Mouse (Mus musculus) forebrain, embryonic 14.5 days (tissue): Measurements from ENCODE around the gene Fga. TPM values are rescaled to one million over a fixed set of nuclear protein-coding genes. Genes with fewer than 3 reads are reported as not detected.
A peak's percentile ranks its signal among the peaks of the same experiment; 100 is the strongest.

Experiments
- ATAC-seq: fragments of 200-750 bp; cut with Nextera tagmentation; 2 replicates; pipeline ENCODE4 v1.8.0; 2017; ENCODE audit warnings: mild to moderate bottlenecking, moderate library complexity
- DNase-seq: peaks from one replicate; pipeline ENCODE4 v3.0.0-alpha.2; 2015; ENCODE audit warnings: low spot score
- H3K27ac ChIP-seq: fragments of 300-500 bp; sonication (generic); 2 replicates; pipeline ENCODE4 v1.5.1; 2014; ENCODE audit warnings: low read depth, mild to moderate bottlenecking, control low read depth, low read length, moderate library complexity
- H3K27me3 ChIP-seq: fragments of 300-500 bp; sonication (generic); replicated peaks from 2 replicates; pipeline ENCODE4 v1.6.1; 2014; ENCODE audit warnings: low read length, control low read depth, mixed read lengths; ENCODE audit not compliant: control insufficient read depth, insufficient read depth
- H3K36me3 ChIP-seq: fragments of 300-500 bp; sonication (generic); 2 replicates; pipeline ENCODE4 v1.6.1; 2014; ENCODE audit warnings: low read length, control low read depth; ENCODE audit not compliant: control insufficient read depth, insufficient read depth
- H3K4me1 ChIP-seq: fragments of 300-500 bp; sonication (generic); 2 replicates; pipeline ENCODE4 v1.6.1; 2014; ENCODE audit warnings: antibody characterized with exemption, low read length, control low read depth; ENCODE audit not compliant: control insufficient read depth, insufficient read depth
- H3K4me2 ChIP-seq: fragments of 300-500 bp; sonication (generic); 2 replicates; pipeline ENCODE4 v1.6.1; 2014; ENCODE audit warnings: mild to moderate bottlenecking, control low read depth, low read length
- H3K4me3 ChIP-seq: fragments of 300-500 bp; sonication (generic); 2 replicates; pipeline ENCODE4 v1.5.1; 2014; ENCODE audit warnings: low read depth, low read length, control low read depth
- H3K9ac ChIP-seq: fragments of 300-500 bp; sonication (generic); 2 replicates; pipeline ENCODE4 v1.6.1; 2014; ENCODE audit warnings: mild to moderate bottlenecking, low read length, control low read depth, moderate library complexity
- H3K9me3 ChIP-seq: fragments of 300-500 bp; sonication (generic); replicated peaks from 2 replicates; pipeline ENCODE4 v1.6.1; 2016; ENCODE audit warnings: low read length, control low read depth, mixed read lengths; ENCODE audit not compliant: control insufficient read depth
- whole genome bisulfite sequencing: fragments of 180-500 bp; shearing (Covaris S2); extraction: QIAGEN DNeasy Blood & Tissue Kit; methylation state at CpG from one replicate; pipeline ENCODE4 v1.1.7; 2014; 5-methylcytosine and 5-hydroxymethylcytosine counted together
- polyA plus RNA-seq: library from polyadenylated mRNA; unstranded; fragments of >200 nt; fragmentation: Nextera tagmentation; extraction: Ambion mirVana; gene quantifications from 2 replicates; pipeline ENCODE4 v1.2.1, GENCODE M21; 2014

The Fga gene
- polyA plus RNA-seq, 1 experiment from 2014 or later: not detected

- WGBS: 95% methylated on average over 19 of the region's 19 CpGs
- DNase-seq (no peak), ATAC-seq (no peak)
- Histone ChIP-seq H3K36me3 (no peaks in the 10 kb centered on the region), H3K4me2 (no peak overlapping the region), H3K9ac (no peak overlapping the region), H3K4me1 (no peaks in the 10 kb centered on the region), H3K27me3 (no peaks in the 10 kb centered on the region), H3K9me3 (no peaks in the 10 kb centered on the region), H3K4me3 (no peak overlapping the region), H3K27ac (no peak overlapping the region)
Observed at GRCm38 (mm10) chr3:83012636-83013035, 13.2 kb upstream of the Fga start.

- Histone ChIP-seq H3K4me3 (no peak overlapping the region), H3K4me1 (no peaks in the 10 kb centered on the region), H3K27ac (no peak overlapping the region), H3K36me3 (no peaks in the 10 kb centered on the region), H3K9ac (no peak overlapping the region), H3K9me3 (no peaks in the 10 kb centered on the region), H3K4me2 (no peak overlapping the region), H3K27me3 (no peaks in the 10 kb centered on the region)
- WGBS: 91% methylated on average over 10 of the region's 10 CpGs
- no peak for DNase-seq
- ATAC-seq: no peak
Observed at GRCm38 (mm10) chr3:83013951-83014350, 11.9 kb upstream of the Fga start.

GRCm38 (mm10) chr3:83016236-83016635 lies 9.6 kb upstream of the Fga start:
- no peak for DNase-seq
- Histone ChIP-seq H3K4me2 (no peak overlapping the region), H3K9me3 (no peaks in the 10 kb centered on the region), H3K4me3 (no peak overlapping the region), H3K9ac (no peak overlapping the region), H3K4me1 (no peaks in the 10 kb centered on the region), H3K36me3 (no peaks in the 10 kb centered on the region), H3K27me3 (no peaks in the 10 kb centered on the region), H3K27ac (no peak overlapping the region)
- no peak for ATAC-seq
- WGBS: 80% methylated on average over 1 of the region's 1 CpGs

- Histone ChIP-seq H3K4me2 (no peak overlapping the region), H3K4me3 (no peak overlapping the region), H3K27ac (no peak overlapping the region), H3K4me1 (no peaks in the 10 kb centered on the region), H3K27me3 (no peaks in the 10 kb centered on the region), H3K9me3 (no peaks in the 10 kb centered on the region), H3K36me3 (no peaks in the 10 kb centered on the region), H3K9ac (no peak overlapping the region)
- ATAC-seq (no peak), DNase-seq (no peak)
- 86% methylated on average over 2 of the region's 2 CpGs for WGBS
Observed at GRCm38 (mm10) chr3:83020387-83020786, 5.5 kb upstream of the Fga start.

- Histone ChIP-seq H3K9ac (no peak overlapping the region), H3K36me3 (no peaks in the 10 kb centered on the region), H3K4me2 (no peak overlapping the region), H3K27ac (no peak overlapping the region), H3K9me3 (no peaks in the 10 kb centered on the region), H3K27me3 (no peaks in the 10 kb centered on the region), H3K4me1 (no peaks in the 10 kb centered on the region), H3K4me3 (no peak overlapping the region)
- DNase-seq (no peak), ATAC-seq (no peak)
- WGBS: 95% methylated on average over 5 of the region's 5 CpGs
Observed at GRCm38 (mm10) chr3:83021176-83021575, 4.7 kb upstream of the Fga start.

GRCm38 (mm10) chr3:83025036-83025435 lies 840 bp upstream of the Fga start:
- H3K9ac ChIP-seq: no peak overlapping the region
- H3K4me2 ChIP-seq: no peak overlapping the region
- 63% methylated on average over 6 of the region's 6 CpGs for WGBS
- no peaks in the 10 kb centered on the region for H3K9me3 ChIP-seq
- no peak for ATAC-seq
- H3K4me1 ChIP-seq: 0 out of 2 replicates have a peak, but pooled peaks cover 2% of the 10 kb centered on the region
- H3K36me3 ChIP-seq: no peaks in the 10 kb centered on the region
- H3K27me3 ChIP-seq: no peaks in the 10 kb centered on the region
- no peak overlapping the region for H3K4me3 ChIP-seq
- DNase-seq: no peak
- H3K27ac ChIP-seq: no peak overlapping the region

- no peak overlapping the region for H3K9ac ChIP-seq
- H3K9me3 ChIP-seq: no peaks in the 10 kb centered on the region
- H3K36me3 ChIP-seq: no peaks in the 10 kb centered on the region
- DNase-seq: no peak
- no peak overlapping the region for H3K4me3 ChIP-seq
- H3K4me1 ChIP-seq: 0 out of 2 replicates have a peak, but pooled peaks cover 2% of the 10 kb centered on the region
- H3K4me2 ChIP-seq: no peak overlapping the region
- H3K27me3 ChIP-seq: no peaks in the 10 kb centered on the region
- ATAC-seq: no peak
- H3K27ac ChIP-seq: no peak overlapping the region
- 56% methylated on average over 9 of the region's 9 CpGs for WGBS
Observed at GRCm38 (mm10) chr3:83027546-83028251, 1.8 kb downstream of the Fga start.

- no peak overlapping the region for H3K4me3 ChIP-seq
- 0 out of 2 replicates have a peak, but pooled peaks cover 2% of the 10 kb centered on the region for H3K4me1 ChIP-seq
- H3K9ac ChIP-seq: no peak overlapping the region
- H3K27me3 ChIP-seq: no peaks in the 10 kb centered on the region
- H3K27ac ChIP-seq: no peak overlapping the region
- WGBS: 86% methylated on average over 4 of the region's 4 CpGs
- H3K4me2 ChIP-seq: no peak overlapping the region
- no peaks in the 10 kb centered on the region for H3K9me3 ChIP-seq
- no peak for DNase-seq
- H3K36me3 ChIP-seq: no peaks in the 10 kb centered on the region
- no peak for ATAC-seq
Observed at GRCm38 (mm10) chr3:83030331-83030730, 4.5 kb downstream of the Fga start.

- peak overlapping the region; percentile 24 for H3K4me2 ChIP-seq
- H3K9ac ChIP-seq: peak overlapping the region; percentile 9; the same call in 1 of the 2 replicates
- no peaks in the 10 kb centered on the region for H3K36me3 ChIP-seq
- no peaks in the 10 kb centered on the region for H3K9me3 ChIP-seq
- WGBS: 39% methylated on average over 13 of the region's 13 CpGs
- no peaks in the 10 kb centered on the region for H3K27me3 ChIP-seq
- H3K27ac ChIP-seq: no peak overlapping the region
- H3K4me3 ChIP-seq: no peak overlapping the region
- H3K4me1 ChIP-seq: 0 out of 2 replicates have a peak, but pooled peaks cover 1% of the 10 kb centered on the region
- DNase-seq: no peak
- ATAC-seq: peak; percentile 63
Observed at GRCm38 (mm10) chr3:83032746-83033308, 7.0 kb downstream of the Fga start.
